Mouse (Mus musculus): ENCODE data around the gene Tmcc1.
"Not testable (repeated sequence)": the region's sequence is repeated elsewhere in the genome, so short reads cannot be mapped to it uniquely, and the experiment has no call there.

DNA sequence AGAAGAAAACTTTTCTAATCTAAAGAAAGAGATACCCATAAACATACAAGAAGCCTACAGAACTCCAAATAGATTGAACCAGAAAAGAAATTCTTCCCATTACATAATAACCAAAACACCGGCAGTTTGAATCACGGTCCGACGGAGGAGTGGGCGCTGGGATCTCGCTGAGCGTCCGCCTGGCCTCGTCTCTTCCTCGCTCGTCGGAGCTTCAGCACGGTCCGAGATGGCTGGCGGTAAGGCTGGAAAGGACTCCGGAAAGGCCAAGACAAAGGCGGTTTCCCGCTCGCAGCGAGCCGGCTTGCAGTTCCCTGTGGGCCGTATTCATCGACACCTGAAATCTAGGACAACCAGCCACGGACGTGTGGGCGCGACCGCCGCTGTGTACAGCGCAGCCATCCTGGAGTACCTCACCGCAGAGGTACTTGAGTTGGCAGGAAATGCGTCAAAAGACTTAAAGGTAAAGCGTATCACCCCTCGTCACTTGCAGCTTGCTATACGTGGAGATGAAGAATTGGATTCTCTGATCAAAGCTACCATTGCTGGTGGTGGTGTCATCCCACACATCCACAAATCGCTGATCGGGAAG, 19.7 kb downstream of the Tmcc1 start:
- not testable (repeated sequence) for TF ChIP-seq CTCF, POLR2A (IDR thresholded peaks at IDR 0.05; ENCODE audit: extremely low read depth, insufficient read depth, low read length)
